Comparison of ENCODE assay signal across 8 mouse cellular contexts in genomic region chr9:50554241-50555093, GRCm38 (mm10). TPM values are rescaled to one million over a fixed set of nuclear protein-coding genes. Genes with fewer than 3 reads are reported as not detected.
DNase-seq lines count a peak whose midpoint lies in the region; ATAC-seq lines count a peak whose summit lies in the region.

TSS of gene Il18 (plus strand) at chr9:50554827.

- peak within 1 kb of the TSS; percentile 85 for H3K27ac ChIP-seq in forebrain, embryonic 10.5 days
- H3K27ac ChIP-seq in lung, embryonic 16.5 days (ENCODE audit: low read length), result no peak within 1 kb of the TSS

- no peaks in the 10 kb centered on the region for H3K9me3 ChIP-seq in forebrain, embryonic 10.5 days
- no peaks in the 10 kb centered on the region for H3K9me3 ChIP-seq in lung, embryonic 16.5 days (ENCODE audit: control insufficient read depth, low read length)

- DNase-seq in adrenal gland, postnatal 14 days, result peak; percentile 54
- peak; percentile 79 for DNase-seq in forebrain, embryonic 10.5 days (ENCODE audit: extremely low spot score, low spot score)
- peak; percentile 74 for DNase-seq in layer of hippocampus, adult 9-10 months (ENCODE audit: low spot score)
- DNase-seq in testis, postnatal 10 days (ENCODE audit: low spot score), result no peak

- H3K4me1 ChIP-seq in forebrain, embryonic 10.5 days, result peaks cover 21% of the 10 kb centered on the region
- no peaks in the 10 kb centered on the region for H3K4me1 ChIP-seq in lung, embryonic 16.5 days (replicated peaks; ENCODE audit: control insufficient read depth, insufficient read depth, low read length)

- peak; percentile 98 for ATAC-seq in CD4-positive, CD25-positive, alpha-beta regulatory T cell, adult 4 months
- ATAC-seq in hematopoietic stem cell, adult 5-6 weeks (replicated peaks in 1 of 2; ENCODE audit: insufficient read depth in 1 of 2, low FRiP score in 2 of 2, low TSS enrichment in 1 of 2, low read depth in 1 of 2, poor library complexity in 2 of 2, severe bottlenecking in 2 of 2), result peak; percentile 75 to 97
- no peak for ATAC-seq in lung, embryonic 16.5 days (ENCODE audit: low read depth)
- peak; percentile 80 for ATAC-seq in neutrophil, adult 5-6 weeks (ENCODE audit: extremely low read depth, insufficient number of reproducible peaks, low FRiP score, poor library complexity, severe bottlenecking)

- peak within 1 kb of the TSS; percentile 43 for H3K4me3 ChIP-seq in forebrain, embryonic 10.5 days
- H3K4me3 ChIP-seq in lung, embryonic 16.5 days (ENCODE audit: low read length), result no peak within 1 kb of the TSS

- 21% methylated on average over 12 of the region's 12 CpGs for WGBS in forebrain, embryonic 10.5 days
- 29% methylated on average over 12 of the region's 12 CpGs for WGBS in lung, embryonic 16.5 days

- no peak within 1 kb of the TSS for H3K9ac ChIP-seq in lung, embryonic 16.5 days (ENCODE audit: low read length)

- no peaks in the 10 kb centered on the region for H3K36me3 ChIP-seq in forebrain, embryonic 10.5 days (replicated peaks)
- H3K36me3 ChIP-seq in lung, embryonic 16.5 days (ENCODE audit: control insufficient read depth, insufficient read depth, low read length), result no peaks in the 10 kb centered on the region

- H3K4me2 ChIP-seq in lung, embryonic 16.5 days (ENCODE audit: low read depth, low read length), result peak within 1 kb of the TSS; percentile 21

- no peaks in the 10 kb centered on the region for H3K27me3 ChIP-seq in forebrain, embryonic 10.5 days (ENCODE audit: poor library complexity, severe bottlenecking)
- no peaks in the 10 kb centered on the region for H3K27me3 ChIP-seq in lung, embryonic 16.5 days (ENCODE audit: control insufficient read depth, insufficient read depth, low read depth, low read length)

RNA-seq across cellular contexts. Expression of gene Il18, which starts in this region (rescaled TPM):
- 1 to 10 TPM; 6.1 to 7.4 TPM for polyA plus RNA-seq in CD4-positive, CD25-positive, alpha-beta regulatory T cell, adult 4 months (2017; shearing (Covaris generic))
- total RNA-seq in adrenal gland, postnatal 14 days (2021), result 5.7 and 8.4 TPM in 2 replicates
- 3.7 and 4.5 TPM in 2 replicates for polyA plus RNA-seq in forebrain, embryonic 10.5 days (2016; fragmentation: Nextera tagmentation; extraction: Ambion mirVana)
- 29.5 and 36.7 TPM in 2 replicates for total RNA-seq in hematopoietic stem cell, adult 5-6 weeks (2017)
- polyA plus RNA-seq in lung, embryonic 16.5 days (2015; fragmentation: Nextera tagmentation; extraction: Ambion mirVana), result 5.0 and 6.5 TPM in 2 replicates
- 8.5 and 10.0 TPM in 2 replicates for total RNA-seq in neutrophil, adult 5-6 weeks (2017)
